Mouse (Mus musculus) lung, embryonic 16.5 days (tissue): Measurements from ENCODE around the gene Tmem222. TPM values are rescaled to one million over a fixed set of nuclear protein-coding genes. Genes with fewer than 3 reads are reported as not detected.
A peak's percentile ranks its signal among the peaks of the same experiment; 100 is the strongest.

Experiments
- ATAC-seq: fragments of 200-750 bp; cut with Nextera tagmentation; 2 replicates; pipeline ENCODE4 v1.8.0; 2017; ENCODE audit warnings: low read depth, mild to moderate bottlenecking, moderate library complexity
- H3K27ac ChIP-seq: fragments of 300-500 bp; sonication (generic); 2 replicates; pipeline ENCODE4 v1.5.1; 2014; ENCODE audit warnings: mild to moderate bottlenecking, control low read depth, low read length
- H3K27me3 ChIP-seq: fragments of 300-500 bp; sonication (generic); 2 replicates; pipeline ENCODE4 v1.6.1; 2014; ENCODE audit warnings: low read depth, low read length, mixed read lengths; ENCODE audit not compliant: control insufficient read depth, insufficient read depth
- H3K36me3 ChIP-seq: fragments of 300-500 bp; sonication (generic); 2 replicates; pipeline ENCODE4 v1.6.1; 2014; ENCODE audit warnings: low read length; ENCODE audit not compliant: control insufficient read depth, insufficient read depth
- H3K4me1 ChIP-seq: fragments of 300-500 bp; sonication (generic); replicated peaks from 2 replicates; pipeline ENCODE4 v1.6.1; 2014; ENCODE audit warnings: low read length, mixed read lengths; ENCODE audit not compliant: control insufficient read depth, insufficient read depth
- H3K4me2 ChIP-seq: fragments of 300-500 bp; sonication (generic); 2 replicates; pipeline ENCODE4 v1.6.1; 2014; ENCODE audit warnings: low read depth, low read length, control low read depth
- H3K4me3 ChIP-seq: fragments of 300-500 bp; sonication (generic); 2 replicates; pipeline ENCODE4 v1.5.1; 2014; ENCODE audit warnings: mild to moderate bottlenecking, low read length, control low read depth
- H3K9ac ChIP-seq: fragments of 300-500 bp; sonication (generic); 2 replicates; pipeline ENCODE4 v1.6.1; 2014; ENCODE audit warnings: low read length, control low read depth
- H3K9me3 ChIP-seq: fragments of 300-500 bp; sonication (generic); 2 replicates; pipeline ENCODE4 v1.6.1; 2016; ENCODE audit warnings: low read length; ENCODE audit not compliant: control insufficient read depth
- WGBS: fragments of 180-500 bp; shearing (Covaris S2); extraction: QIAGEN DNeasy Blood & Tissue Kit; methylation state at CpG from one replicate; pipeline ENCODE4 v1.1.7; 2014; 5-methylcytosine and 5-hydroxymethylcytosine counted together
- polyA plus RNA-seq: library from polyadenylated mRNA; unstranded; fragments of >200 nt; fragmentation: Nextera tagmentation; extraction: Ambion mirVana; gene quantifications from 2 replicates; pipeline ENCODE4 v1.2.1, GENCODE M21; 2015

Gene Tmem222
- polyA plus RNA-seq, 1 experiment from 2014 or later: 79.3 TPM

- Histone ChIP-seq H3K27ac (no peak within 1 kb of the TSS), H3K4me3 (no peak within 1 kb of the TSS), H3K27me3 (no peaks in the 10 kb centered on the region), H3K36me3 (peaks cover 34% of the 10 kb centered on the region), H3K9ac (no peak within 1 kb of the TSS), H3K4me2 (no peak within 1 kb of the TSS), H3K4me1 (no peaks in the 10 kb centered on the region), H3K9me3 (no peaks in the 10 kb centered on the region)
- 28% methylated on average over 7 of the region's 7 CpGs for WGBS
- no peak for ATAC-seq
Measured at GRCm38 (mm10) chr4:133262882-133263281, 14.7 kb downstream of the Tmem222 start, which contains the start of gene Sytl1. Sytl1 (minus strand) TSS chr4:133263113.

- H3K4me1 ChIP-seq: no peaks in the 10 kb centered on the region
- WGBS: 57% methylated on average over 7 of the region's 7 CpGs
- H3K9me3 ChIP-seq: no peaks in the 10 kb centered on the region
- H3K27ac ChIP-seq: no peak overlapping the region
- no peak overlapping the region for H3K4me3 ChIP-seq
- H3K36me3 ChIP-seq: peaks cover 29% of the 10 kb centered on the region
- ATAC-seq: no peak
- no peak overlapping the region for H3K9ac ChIP-seq
- no peaks in the 10 kb centered on the region for H3K27me3 ChIP-seq
- no peak overlapping the region for H3K4me2 ChIP-seq
Measured at GRCm38 (mm10) chr4:133262375-133262765, 15.2 kb downstream of the Tmem222 start.

- no peaks in the 10 kb centered on the region for H3K9me3 ChIP-seq
- H3K27me3 ChIP-seq: no peaks in the 10 kb centered on the region; the same call in 1 of the 2 replicates
- no peak overlapping the region for H3K9ac ChIP-seq
- 49% methylated on average over 10 of the region's 10 CpGs for whole genome bisulfite sequencing
- H3K4me1 ChIP-seq: no peaks in the 10 kb centered on the region
- no peak overlapping the region for H3K27ac ChIP-seq
- no peak overlapping the region for H3K4me2 ChIP-seq
- H3K36me3 ChIP-seq: peaks cover 25% of the 10 kb centered on the region
- H3K4me3 ChIP-seq: no peak overlapping the region
- no peak for ATAC-seq
Measured at GRCm38 (mm10) chr4:133261641-133262374, 15.8 kb downstream of the Tmem222 start.

- peaks cover 5% of the 10 kb centered on the region; the same call in 1 of the 2 replicates for H3K27me3 ChIP-seq
- WGBS: 72% methylated on average over 12 of the region's 12 CpGs
- ATAC-seq: 0 out of 2 replicates have a peak, but pooled peaks have one; percentile 38
Measured at GRCm38 (mm10) chr4:133257798-133258408, 19.7 kb downstream of the Tmem222 start.

GRCm38 (mm10) chr4:133257230-133257629 is 20.4 kb downstream of the Tmem222 start:
- Histone ChIP-seq H3K36me3 (no peaks in the 10 kb centered on the region), H3K4me3 (peak overlapping the region; percentile 17; the same call in 1 of the 2 replicates), H3K4me2 (peak overlapping the region; percentile 40), H3K4me1 (no peaks in the 10 kb centered on the region), H3K27ac (no peak overlapping the region), H3K27me3 (peaks cover 7% of the 10 kb centered on the region; the same call in 1 of the 2 replicates), H3K9ac (no peak overlapping the region), H3K9me3 (no peaks in the 10 kb centered on the region)
- 34% methylated on average over 12 of the region's 12 CpGs for WGBS
- ATAC-seq: peak; percentile 67; the same call in 1 of the 2 replicates

More at GRCm38 (mm10) chr4:133257798-133258408, 19.7 kb downstream of the Tmem222 start:
- Histone ChIP-seq H3K9me3 (no peaks in the 10 kb centered on the region), H3K4me1 (no peaks in the 10 kb centered on the region), H3K27ac (no peak overlapping the region), H3K36me3 (no peaks in the 10 kb centered on the region), H3K4me3 (no peak overlapping the region), H3K4me2 (no peak overlapping the region), H3K9ac (no peak overlapping the region)

GRCm38 (mm10) chr4:133256820-133257219 is 20.8 kb downstream of the Tmem222 start:
- 16% methylated on average over 24 of the region's 24 CpGs for WGBS
- no peaks in the 10 kb centered on the region for H3K4me1 ChIP-seq
- peak overlapping the region; percentile 17 for H3K4me3 ChIP-seq
- H3K9me3 ChIP-seq: no peaks in the 10 kb centered on the region
- H3K4me2 ChIP-seq: peak overlapping the region; percentile 40
- H3K36me3 ChIP-seq: no peaks in the 10 kb centered on the region
- ATAC-seq: peak; percentile 63
- no peak overlapping the region for H3K9ac ChIP-seq
- peaks cover 11% of the 10 kb centered on the region for H3K27me3 ChIP-seq
- H3K27ac ChIP-seq: no peak overlapping the region

GRCm38 (mm10) chr4:133255392-133255791 is 22.2 kb downstream of the Tmem222 start:
- no peaks in the 10 kb centered on the region for H3K9me3 ChIP-seq
- ATAC-seq: no peak
- H3K27ac ChIP-seq: no peak overlapping the region
- no peak overlapping the region for H3K4me3 ChIP-seq
- H3K36me3 ChIP-seq: no peaks in the 10 kb centered on the region
- peaks cover 25% of the 10 kb centered on the region for H3K27me3 ChIP-seq
- H3K4me1 ChIP-seq: peaks cover 10% of the 10 kb centered on the region
- 45% methylated on average over 6 of the region's 6 CpGs for WGBS
- no peak overlapping the region for H3K4me2 ChIP-seq
- H3K9ac ChIP-seq: no peak overlapping the region

- no peaks in the 10 kb centered on the region for H3K9me3 ChIP-seq
- H3K27me3 ChIP-seq: peaks cover 31% of the 10 kb centered on the region
- no peak overlapping the region for H3K27ac ChIP-seq
- ATAC-seq: no peak
- H3K4me2 ChIP-seq: no peak overlapping the region
- no peak overlapping the region for H3K4me3 ChIP-seq
- peaks cover 13% of the 10 kb centered on the region for H3K4me1 ChIP-seq
- H3K9ac ChIP-seq: no peak overlapping the region
- 70% methylated on average over 12 of the region's 12 CpGs for WGBS
- no peaks in the 10 kb centered on the region for H3K36me3 ChIP-seq
Measured at GRCm38 (mm10) chr4:133253412-133253811, 24.2 kb downstream of the Tmem222 start.

GRCm38 (mm10) chr4:133252089-133252488 is 25.5 kb downstream of the Tmem222 start:
- ATAC-seq: no peak
- H3K27me3 ChIP-seq: peaks cover 38% of the 10 kb centered on the region

More at GRCm38 (mm10) chr4:133252089-133252488, 25.5 kb downstream of the Tmem222 start:
- no peaks in the 10 kb centered on the region for H3K9me3 ChIP-seq
- H3K27ac ChIP-seq: no peak overlapping the region
- peaks cover 13% of the 10 kb centered on the region for H3K4me1 ChIP-seq
- H3K4me3 ChIP-seq: no peak overlapping the region
- WGBS: 47% methylated on average over 4 of the region's 4 CpGs
- no peak overlapping the region for H3K4me2 ChIP-seq
- no peak overlapping the region for H3K9ac ChIP-seq
- H3K36me3 ChIP-seq: no peaks in the 10 kb centered on the region
